Mouse (Mus musculus) embryonic facial prominence, embryonic 11.5 days (tissue): ENCODE measurements at regions not wholly inside any gene's neighbourhood (a gene's known extent, or its start where the extent isn't known, plus 50 kb on each side); places are given as distances from the start of the nearest gene placed in this dataset.
A peak's percentile ranks its signal among the peaks of the same experiment; 100 is the strongest.

Experiments used
- ATAC-seq: fragments of 200-750 bp; cut with Nextera tagmentation; replicated peaks from 2 replicates; pipeline ENCODE4 v1.8.0; 2017; ENCODE audit warnings: low read depth; ENCODE audit not compliant: insufficient number of reproducible peaks, low FRiP score, low TSS enrichment
- DNase-seq: peaks from one replicate; pipeline ENCODE4 v3.0.0-alpha.2; 2015; ENCODE audit warnings: low spot score
- H3K27ac ChIP-seq: fragments of 300-500 bp; sonication (generic); replicated peaks from 2 replicates; pipeline ENCODE4 v1.5.1; 2014; ENCODE audit warnings: mild to moderate bottlenecking, low read depth, low read length, control low read depth
- H3K27me3 ChIP-seq: fragments of 300-500 bp; sonication (generic); 2 replicates; pipeline ENCODE4 v1.6.1; 2014; ENCODE audit warnings: mild to moderate bottlenecking, low read length, moderate library complexity, mixed read lengths; ENCODE audit not compliant: control insufficient read depth, insufficient read depth
- H3K36me3 ChIP-seq: fragments of 300-500 bp; sonication (generic); replicated peaks from 2 replicates; pipeline ENCODE4 v1.6.1; 2014; ENCODE audit warnings: low read depth, mild to moderate bottlenecking, low read length, moderate library complexity, mixed read lengths; ENCODE audit not compliant: control insufficient read depth, insufficient read depth
- H3K4me1 ChIP-seq: fragments of 300-500 bp; sonication (generic); 2 replicates; pipeline ENCODE4 v1.6.1; 2014; ENCODE audit warnings: low read length, mixed read lengths; ENCODE audit not compliant: control insufficient read depth, insufficient read depth
- H3K4me2 ChIP-seq: fragments of 300-500 bp; sonication (generic); 2 replicates; pipeline ENCODE4 v1.6.1; 2014; ENCODE audit warnings: low read depth, mild to moderate bottlenecking, control low read depth, low read length, moderate library complexity
- H3K4me3 ChIP-seq: fragments of 300-500 bp; sonication (generic); 2 replicates; pipeline ENCODE4 v1.5.1; 2014; ENCODE audit warnings: low read depth, low read length, control low read depth
- H3K9ac ChIP-seq: fragments of 300-500 bp; sonication (generic); replicated peaks from 2 replicates; pipeline ENCODE4 v1.6.1; 2014; ENCODE audit warnings: mild to moderate bottlenecking, control low read depth, low read length
- H3K9me3 ChIP-seq: fragments of 300-500 bp; sonication (generic); replicated peaks from 2 replicates; pipeline ENCODE4 v1.6.1; 2016; ENCODE audit warnings: mild to moderate bottlenecking, low read length, inconsistent platforms, mixed read lengths; ENCODE audit not compliant: control insufficient read depth
- WGBS: fragments of 180-500 bp; shearing (Covaris S2); extraction: QIAGEN DNeasy Blood & Tissue Kit; methylation state at CpG from one replicate; pipeline ENCODE4 v1.1.7; 2014; 5-methylcytosine and 5-hydroxymethylcytosine counted together

- Histone ChIP-seq H3K4me1 (no peaks in the 10 kb centered on the region), H3K4me2 (no peak overlapping the region), H3K4me3 (no peak overlapping the region), H3K36me3 (no peaks in the 10 kb centered on the region), H3K9ac (no peak overlapping the region), H3K9me3 (no peaks in the 10 kb centered on the region), H3K27me3 (no peaks in the 10 kb centered on the region), H3K27ac (no peak overlapping the region)
- DNase-seq, result no peak
- no peak for ATAC-seq
Observed at GRCm38 (mm10) chr5:85954526-85954925, 110.9 kb downstream of the Cenpc1 start.

GRCm38 (mm10) chr5:85936667-85937314 lies 128.6 kb downstream of the Cenpc1 start:
- no peak for ATAC-seq
- Histone ChIP-seq H3K9me3 (no peaks in the 10 kb centered on the region), H3K27me3 (no peaks in the 10 kb centered on the region), H3K36me3 (no peaks in the 10 kb centered on the region), H3K4me3 (no peak overlapping the region), H3K27ac (no peak overlapping the region), H3K9ac (no peak overlapping the region), H3K4me2 (no peak overlapping the region), H3K4me1 (no peaks in the 10 kb centered on the region)
- DNase-seq, result peak; percentile 79
- 41% methylated on average over 8 of the region's 8 CpGs for WGBS

- H3K4me3 ChIP-seq, result no peak overlapping the region
- DNase-seq (no peak), ATAC-seq (no peak)
- no peaks in the 10 kb centered on the region for H3K36me3 ChIP-seq
- H3K9ac ChIP-seq, result no peak overlapping the region
- H3K9me3 ChIP-seq, result no peaks in the 10 kb centered on the region
- no peak overlapping the region for H3K4me2 ChIP-seq
- WGBS, result 96% methylated on average over 2 of the region's 2 CpGs
- H3K27ac ChIP-seq, result no peak overlapping the region
- no peaks in the 10 kb centered on the region for H3K4me1 ChIP-seq
- no peaks in the 10 kb centered on the region for H3K27me3 ChIP-seq
Observed at GRCm38 (mm10) chr5:85918288-85918687, 147.1 kb downstream of the Cenpc1 start.

- H3K9me3 ChIP-seq, result no peaks in the 10 kb centered on the region
- WGBS, result 72% methylated on average over 4 of the region's 4 CpGs
- H3K4me2 ChIP-seq, result no peak overlapping the region
- H3K27ac ChIP-seq, result no peak overlapping the region
- H3K4me1 ChIP-seq, result no peaks in the 10 kb centered on the region
- DNase-seq (no peak), ATAC-seq (no peak)
- no peaks in the 10 kb centered on the region for H3K27me3 ChIP-seq
- H3K9ac ChIP-seq, result no peak overlapping the region
- no peaks in the 10 kb centered on the region for H3K36me3 ChIP-seq
- no peak overlapping the region for H3K4me3 ChIP-seq
Observed at GRCm38 (mm10) chr5:85915000-85915399, 150.4 kb downstream of the Cenpc1 start.

GRCm38 (mm10) chr5:85896452-85896851 lies 168.9 kb downstream of the Cenpc1 start:
- H3K27me3 ChIP-seq, result no peaks in the 10 kb centered on the region
- no peaks in the 10 kb centered on the region for H3K4me1 ChIP-seq
- no peak overlapping the region for H3K4me2 ChIP-seq
- H3K27ac ChIP-seq, result no peak overlapping the region
- H3K9ac ChIP-seq, result no peak overlapping the region
- no peak overlapping the region for H3K4me3 ChIP-seq
- no peaks in the 10 kb centered on the region for H3K9me3 ChIP-seq
- no peak for DNase-seq
- no peaks in the 10 kb centered on the region for H3K36me3 ChIP-seq
- no peak for ATAC-seq
- WGBS, result 78% methylated on average over 6 of the region's 6 CpGs

GRCm38 (mm10) chr5:85895814-85896213 lies 169.6 kb downstream of the Cenpc1 start:
- no peak for DNase-seq
- Histone ChIP-seq H3K9ac (no peak overlapping the region), H3K36me3 (no peaks in the 10 kb centered on the region), H3K4me2 (no peak overlapping the region), H3K27ac (no peak overlapping the region), H3K4me3 (no peak overlapping the region), H3K4me1 (no peaks in the 10 kb centered on the region), H3K27me3 (no peaks in the 10 kb centered on the region), H3K9me3 (no peaks in the 10 kb centered on the region)
- no peak for ATAC-seq
- WGBS, result 83% methylated on average over 2 of the region's 2 CpGs

GRCm38 (mm10) chr5:85870311-85870710 lies 195.1 kb downstream of the Cenpc1 start:
- Histone ChIP-seq H3K27me3 (no peaks in the 10 kb centered on the region), H3K9me3 (no peaks in the 10 kb centered on the region), H3K4me2 (no peak overlapping the region), H3K4me1 (no peaks in the 10 kb centered on the region), H3K27ac (no peak overlapping the region), H3K4me3 (no peak overlapping the region), H3K36me3 (no peaks in the 10 kb centered on the region), H3K9ac (no peak overlapping the region)
- ATAC-seq, result no peak
- no peak for DNase-seq
- WGBS, result 83% methylated on average over 8 of the region's 8 CpGs

GRCm38 (mm10) chr5:85832556-85832955 lies 232.8 kb downstream of the Cenpc1 start:
- Histone ChIP-seq H3K27ac (no peak overlapping the region), H3K4me2 (no peak overlapping the region), H3K9ac (no peak overlapping the region), H3K4me3 (no peak overlapping the region), H3K9me3 (no peaks in the 10 kb centered on the region), H3K36me3 (no peaks in the 10 kb centered on the region), H3K4me1 (no peaks in the 10 kb centered on the region), H3K27me3 (no peaks in the 10 kb centered on the region)
- 82% methylated on average over 2 of the region's 2 CpGs for WGBS
- ATAC-seq (no peak), DNase-seq (no peak)
